Mouse (Mus musculus): Measurements from ENCODE around the gene Ppp3r1. TPM values are rescaled to one million over a fixed set of nuclear protein-coding genes. Genes with fewer than 3 reads are reported as not detected.

The Ppp3r1 gene
- total and polyA plus RNA-seq, 3 experiments: 31.8 to 128 (median 116) TPM

- TF ChIP-seq MXI1 (IDR thresholded peaks at IDR 0.05; ENCODE audit: low read depth, low read length): no peak
- TF ChIP-seq MAFK (IDR thresholded peaks at IDR 0.05; ENCODE audit: insufficient replicate concordance, low read length): no peak
- TF ChIP-seq KAT2A (IDR thresholded peaks at IDR 0.05; ENCODE audit: insufficient replicate concordance, low read length): no peak
- TF ChIP-seq USF1 (IDR thresholded peaks at IDR 0.05; ENCODE audit: low read depth, low read length): no peak
- no peak for TF ChIP-seq PAX5 (IDR thresholded peaks at IDR 0.05; ENCODE audit: low read length)
- no peak for TF ChIP-seq CTCF (conservative IDR thresholded peaks at IDR 0.05 in 1 of 2, IDR thresholded peaks at IDR 0.05 in 1 of 2; ENCODE audit: low read depth in 2 of 2, low read length in 2 of 2)
- no peak overlapping the region for H3K4me2 ChIP-seq (ENCODE audit: insufficient read depth, low read depth, poor library complexity, severe bottlenecking)
- no peak overlapping the region for H3K27ac ChIP-seq (ENCODE audit: insufficient read depth, low read depth)
- peaks cover 0 to 22% of the 10 kb centered on the region in 2 experiments for H3K36me3 ChIP-seq (replicated peaks in 1 of 2; ENCODE audit: control insufficient read depth in 1 of 2, insufficient read depth in 1 of 2, low read length in 1 of 2)
- peaks cover 84% of the 10 kb centered on the region for H3K79me2 ChIP-seq (replicated peaks; ENCODE audit: control insufficient read depth, extremely low read depth, insufficient read depth, poor library complexity, severe bottlenecking)
- DNase-seq (ENCODE audit: extremely low read depth): no peak
- H3K27me3 ChIP-seq (replicated peaks): no peaks in the 10 kb centered on the region
- H3K9me3 ChIP-seq (replicated peaks; ENCODE audit: low read length): peaks cover 9% of the 10 kb centered on the region
- no peak overlapping the region for H3K4me3 ChIP-seq (replicated peaks in 1 of 3; ENCODE audit: low read depth in 2 of 3, low read length in 2 of 3, poor library complexity in 1 of 3)
- in situ Hi-C loops (cut with MboI; ENCODE audit: low pct_ligation_motif_present, low pct_unique_long_range_greater_than_20kb, low sequenced_read_pairs): no loop called here
- H3K9ac ChIP-seq (ENCODE audit: insufficient read depth, low read depth): no peak overlapping the region
- peaks cover 22 to 79% of the 10 kb centered on the region in 2 experiments for H3K4me1 ChIP-seq (ENCODE audit: control insufficient read depth in 1 of 2, insufficient read depth in 2 of 2)
- dilution Hi-C loops (cut with MboI; ENCODE audit: extremely low pct_ligation_motif_present, extremely low pct_unique_long_range_greater_than_20kb, low sequenced_read_pairs): no loop called here
These were observed 10.2 kb downstream of the Ppp3r1 start for GRCm38 (mm10) chr11:17169262-17169661.

GRCm38 (mm10) chr11:17170938-17171729 lies 12.1 kb downstream of the Ppp3r1 start:
- H3K9ac ChIP-seq (ENCODE audit: insufficient read depth, low read depth): no peak overlapping the region
- in situ Hi-C loops (cut with MboI; ENCODE audit: low pct_ligation_motif_present, low pct_unique_long_range_greater_than_20kb, low sequenced_read_pairs) (no loop called here), dilution Hi-C loops (cut with MboI; ENCODE audit: extremely low pct_ligation_motif_present, extremely low pct_unique_long_range_greater_than_20kb, low sequenced_read_pairs) (no loop called here)
- TF ChIP-seq MAZ (IDR thresholded peaks at IDR 0.05; ENCODE audit: low read depth, low read length): no peak
- no peak for TF ChIP-seq CHD2 (IDR thresholded peaks at IDR 0.05; ENCODE audit: low read length)
- TF ChIP-seq POLR2A (IDR thresholded peaks at IDR 0.05; ENCODE audit: low read depth, low read length): no peak
- no peak for TF ChIP-seq SIN3A (IDR thresholded peaks at IDR 0.05; ENCODE audit: low read length)
- no peak for TF ChIP-seq ZNF384 (IDR thresholded peaks at IDR 0.05; ENCODE audit: low read depth, low read length)
- TF ChIP-seq IRF4 (IDR thresholded peaks at IDR 0.05; ENCODE audit: low read depth, low read length): no peak
- no peak for TF ChIP-seq JUND (conservative IDR thresholded peaks at IDR 0.05; ENCODE audit: low read depth, low read length)
- no peak for TF ChIP-seq MXI1 (IDR thresholded peaks at IDR 0.05; ENCODE audit: low read depth, low read length)
- TF ChIP-seq UBTF (IDR thresholded peaks at IDR 0.05; ENCODE audit: low read depth, low read length): no peak
- TF ChIP-seq GABPA (IDR thresholded peaks at IDR 0.05; ENCODE audit: insufficient replicate concordance, low read depth, low read length): no peak
- TF ChIP-seq KAT2A (IDR thresholded peaks at IDR 0.05; ENCODE audit: insufficient replicate concordance, low read length): no peak
- TF ChIP-seq E2F4 (IDR thresholded peaks at IDR 0.05; ENCODE audit: insufficient replicate concordance, low read depth, low read length): no peak
- H3K27me3 ChIP-seq (replicated peaks): no peaks in the 10 kb centered on the region
- no peak overlapping the region for H3K27ac ChIP-seq (ENCODE audit: insufficient read depth, low read depth)
- no peak overlapping the region for H3K4me2 ChIP-seq (ENCODE audit: insufficient read depth, low read depth, poor library complexity, severe bottlenecking)
- H3K36me3 ChIP-seq (replicated peaks in 1 of 2; ENCODE audit: control insufficient read depth in 1 of 2, insufficient read depth in 1 of 2, low read length in 1 of 2): peaks cover 0 to 22% of the 10 kb centered on the region in 2 experiments
- peaks cover 79% of the 10 kb centered on the region for H3K79me2 ChIP-seq (replicated peaks; ENCODE audit: control insufficient read depth, extremely low read depth, insufficient read depth, poor library complexity, severe bottlenecking)
- no peak overlapping the region for H3K4me3 ChIP-seq (replicated peaks in 1 of 3; ENCODE audit: low read depth in 2 of 3, low read length in 2 of 3, poor library complexity in 1 of 3)
- H3K4me1 ChIP-seq (ENCODE audit: control insufficient read depth in 1 of 2, insufficient read depth in 2 of 2): peaks cover 14 to 65% of the 10 kb centered on the region in 2 experiments
- DNase-seq (ENCODE audit: extremely low read depth): no peak
- peaks cover 9% of the 10 kb centered on the region for H3K9me3 ChIP-seq (replicated peaks; ENCODE audit: low read length)
